Mouse (Mus musculus): Measurements from ENCODE around the gene Rgs9.

The Rgs9 gene

GRCm38 (mm10) chr11:109244635-109245360, 53.1 kb downstream of the Rgs9 start:
- DNase-seq (ENCODE audit: low read depth, low spot score) = peak; percentile 62

GRCm38 (mm10) chr11:109240126-109240525, 57.8 kb downstream of the Rgs9 start:
- DNase-seq (ENCODE audit: low read depth, low spot score) = no peak

GRCm38 (mm10) chr11:109238671-109239070, 59.3 kb downstream of the Rgs9 start:
- no peak for DNase-seq (ENCODE audit: low read depth, low spot score)

DNA sequence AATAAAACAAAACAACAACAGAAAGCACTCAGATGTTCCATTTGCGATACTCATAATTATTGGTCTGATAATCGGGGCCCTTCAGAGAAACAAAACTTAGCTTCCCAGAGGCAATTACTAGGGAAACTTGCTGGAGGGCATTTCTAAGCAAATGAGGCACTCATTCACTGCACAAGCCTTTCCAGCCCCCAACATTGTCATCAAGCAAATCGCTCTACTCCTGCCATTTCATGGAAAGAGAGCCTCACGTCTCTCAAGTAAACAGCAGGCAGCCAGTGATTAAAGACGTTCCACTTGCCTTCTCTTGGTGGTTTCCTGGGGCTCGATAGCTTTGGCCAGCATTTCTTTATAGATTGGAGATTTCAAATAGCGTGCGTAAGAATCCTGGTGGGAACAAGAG, 60.1 kb downstream of the Rgs9 start:
- DNase-seq (ENCODE audit: low read depth, low spot score) = no peak

DNA sequence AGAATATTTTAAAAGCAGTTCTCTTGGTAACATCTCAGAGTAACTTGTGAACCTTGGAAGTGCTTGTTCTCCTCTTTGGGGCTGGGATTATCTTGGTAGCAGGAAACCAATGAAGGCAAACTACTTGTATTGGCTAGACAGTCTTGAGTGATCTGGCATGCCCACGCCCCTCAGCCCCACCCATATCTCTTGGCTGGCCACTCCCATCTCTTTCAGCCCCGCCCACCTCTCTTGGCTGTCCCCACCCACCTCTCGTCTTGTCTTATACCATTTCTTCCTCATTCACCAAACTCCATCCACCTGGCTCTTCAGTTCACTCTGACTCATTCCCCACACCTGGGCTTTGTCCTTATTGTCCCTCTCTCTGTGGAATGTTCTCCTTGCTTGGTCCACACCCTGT, 64.3 kb downstream of the Rgs9 start:
- no peak for DNase-seq (ENCODE audit: low read depth, low spot score)

DNA sequence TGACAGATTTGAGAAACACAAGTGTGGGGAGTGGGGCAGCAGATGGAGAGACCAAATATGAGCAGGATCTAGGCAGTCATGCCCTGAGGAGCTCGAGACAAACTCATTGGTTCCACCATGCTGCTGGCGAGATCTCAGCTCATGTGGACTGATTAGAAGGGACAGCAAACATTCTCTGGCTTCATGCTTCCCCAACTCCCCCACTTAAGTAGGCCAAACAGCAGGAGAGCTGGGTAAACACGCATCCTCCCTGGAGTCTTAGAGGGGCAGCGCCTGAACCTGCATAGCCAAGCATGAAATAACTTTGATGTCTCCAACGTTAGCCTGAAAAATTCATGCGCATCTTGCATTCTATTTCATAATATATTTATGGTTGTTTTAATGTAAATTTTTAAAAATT, 65.1 kb downstream of the Rgs9 start:
- no peak for DNase-seq (ENCODE audit: low read depth, low spot score)

DNA sequence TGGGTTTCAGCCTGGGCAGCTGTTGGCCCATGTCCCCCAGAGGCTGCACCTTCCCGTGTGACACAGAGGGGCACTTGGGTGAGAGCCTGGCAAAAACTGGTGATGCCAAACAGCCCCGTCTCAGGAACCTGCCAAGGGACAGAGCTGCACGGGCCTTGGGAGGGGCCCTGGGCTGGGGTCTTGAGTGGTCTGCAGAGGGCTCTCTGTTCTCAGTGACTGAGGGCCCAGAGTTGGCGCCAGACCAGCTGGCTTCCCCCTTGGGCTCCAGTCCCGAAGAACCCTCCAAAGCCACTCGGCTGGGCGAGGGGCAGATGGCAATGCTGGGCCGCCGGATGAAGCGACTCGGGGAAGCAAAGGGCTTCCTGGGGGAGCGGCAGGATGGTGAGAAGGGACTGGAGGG, 70.8 kb downstream of the Rgs9 start:
- no peak for DNase-seq (ENCODE audit: low read depth, low spot score)

GRCm38 (mm10) chr11:109221209-109222007, 76.5 kb downstream of the Rgs9 start:
- no peak for DNase-seq (ENCODE audit: low read depth, low spot score)

- DNase-seq (ENCODE audit: low read depth, low spot score) = no peak
Measured at GRCm38 (mm10) chr11:109218722-109219430, 79.1 kb downstream of the Rgs9 start.

- no peak for DNase-seq (ENCODE audit: low read depth, low spot score)
Measured at GRCm38 (mm10) chr11:109217827-109218536, 79.9 kb downstream of the Rgs9 start.

- no peak for DNase-seq (ENCODE audit: low read depth, low spot score)
Measured at GRCm38 (mm10) chr11:109210772-109211171, 87.2 kb downstream of the Rgs9 start.

GRCm38 (mm10) chr11:109210341-109210740, 87.6 kb downstream of the Rgs9 start:
- no peak for DNase-seq (ENCODE audit: low read depth, low spot score)

GRCm38 (mm10) chr11:109206732-109207131, 91.2 kb downstream of the Rgs9 start:
- DNase-seq (ENCODE audit: low read depth, low spot score) = no peak

DNA sequence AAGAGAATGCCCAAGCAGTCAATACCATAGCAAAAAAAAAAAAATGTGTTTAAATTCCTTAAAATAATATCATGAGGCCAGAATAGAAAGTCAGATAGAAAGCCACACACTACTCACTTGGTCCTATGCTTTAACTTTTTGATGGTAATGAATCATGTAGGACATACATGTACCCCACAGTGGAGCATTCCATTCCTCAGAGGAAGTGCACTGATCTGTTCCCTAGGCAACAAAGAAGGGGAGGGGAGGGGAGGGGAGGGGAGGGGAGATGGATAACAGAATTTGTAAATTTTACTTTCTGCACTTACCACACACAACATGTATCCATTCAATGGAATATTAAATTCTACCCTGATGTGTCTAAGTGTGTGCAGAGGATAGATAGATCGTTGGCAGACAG, 91.9 kb downstream of the Rgs9 start:
- DNase-seq (ENCODE audit: low read depth, low spot score) = no peak

DNA sequence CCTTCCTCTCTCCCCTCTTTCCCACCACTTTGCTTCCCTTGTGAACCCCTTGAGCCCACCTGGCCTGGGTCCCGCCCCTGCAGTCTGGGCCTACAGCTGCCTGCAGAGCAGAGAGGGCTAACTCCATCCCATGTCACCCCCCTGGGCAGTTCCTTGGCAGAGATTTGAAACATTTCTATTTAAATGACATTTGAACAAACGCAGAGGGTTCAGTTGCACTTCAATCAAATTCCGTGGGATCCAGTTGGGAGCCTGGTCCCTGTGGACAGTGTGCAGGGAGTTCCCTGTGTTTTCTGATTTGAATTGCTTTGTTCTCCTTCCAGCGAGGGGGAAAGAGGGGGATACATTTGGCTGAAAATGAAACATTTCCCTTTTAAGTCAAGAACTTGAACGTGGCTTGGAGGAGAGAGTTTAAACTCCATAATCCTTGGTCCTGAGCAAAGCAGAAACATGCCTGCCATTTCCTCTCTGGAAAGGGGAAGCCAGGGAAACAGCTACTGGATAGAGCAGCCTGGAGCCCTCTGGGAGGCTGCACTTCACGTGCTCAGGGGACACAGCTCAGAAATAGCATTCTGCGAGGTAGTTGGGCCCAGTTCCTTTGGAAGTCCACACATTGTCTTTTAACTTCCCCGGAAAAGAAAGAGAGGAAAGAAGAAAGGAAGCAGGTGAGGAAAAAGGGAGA, 98.2 kb downstream of the Rgs9 start:
- DNase-seq (ENCODE audit: low read depth, low spot score) = no peak

- peak; percentile 79 for DNase-seq (ENCODE audit: low read depth, low spot score)
Measured at GRCm38 (mm10) chr11:109192673-109193557, 105.0 kb downstream of the Rgs9 start.

GRCm38 (mm10) chr11:109188235-109188634, 109.7 kb downstream of the Rgs9 start:
- no peak for DNase-seq (ENCODE audit: low read depth, low spot score)

DNA sequence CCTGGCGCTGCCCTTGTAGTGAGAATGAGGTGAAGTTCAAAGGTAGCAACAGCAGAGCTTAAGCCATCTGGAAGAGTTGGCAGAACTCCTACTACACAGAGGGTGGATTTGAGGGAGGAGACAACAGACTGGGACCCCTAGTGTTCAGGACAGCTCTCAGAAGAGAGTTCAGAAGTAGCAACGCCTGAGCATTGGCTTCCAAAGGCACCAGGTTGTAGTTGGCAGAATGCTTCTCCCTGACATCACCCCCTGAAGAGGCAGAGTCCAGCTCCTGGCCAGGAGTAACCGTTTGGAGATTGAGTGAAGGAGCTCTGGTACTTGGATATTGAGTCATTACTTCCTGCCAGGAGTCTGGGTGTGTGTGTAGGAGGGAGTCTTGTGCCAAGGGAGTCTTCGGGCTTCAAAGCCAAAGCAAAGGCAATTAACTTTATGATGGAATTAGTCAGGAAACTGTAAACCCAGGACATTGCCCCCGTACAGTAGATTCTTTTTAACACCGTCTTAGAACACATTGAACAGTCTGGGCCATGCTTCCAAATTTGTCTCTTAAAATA, 110.2 kb downstream of the Rgs9 start:
- no peak for DNase-seq (ENCODE audit: low read depth, low spot score)

DNA sequence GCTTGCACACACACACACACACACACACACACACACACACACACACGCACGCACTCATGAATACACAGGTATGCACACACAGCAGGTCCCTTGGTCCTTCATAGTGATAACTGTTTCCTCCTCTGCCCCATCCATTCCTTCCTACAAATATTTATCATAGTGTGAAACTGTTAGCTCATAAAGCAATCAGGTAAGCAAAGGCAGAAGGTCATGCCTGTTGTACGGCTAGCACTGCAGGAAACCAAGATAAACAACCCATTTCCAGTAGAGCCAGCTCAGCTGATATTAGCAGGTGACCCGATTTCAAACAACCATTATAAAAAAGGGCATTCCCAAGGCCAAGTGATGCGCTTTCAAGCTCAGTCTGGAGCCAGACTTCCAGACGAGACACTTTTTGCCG, 116.8 kb downstream of the Rgs9 start:
- no peak for DNase-seq (ENCODE audit: low read depth, low spot score)

DNA sequence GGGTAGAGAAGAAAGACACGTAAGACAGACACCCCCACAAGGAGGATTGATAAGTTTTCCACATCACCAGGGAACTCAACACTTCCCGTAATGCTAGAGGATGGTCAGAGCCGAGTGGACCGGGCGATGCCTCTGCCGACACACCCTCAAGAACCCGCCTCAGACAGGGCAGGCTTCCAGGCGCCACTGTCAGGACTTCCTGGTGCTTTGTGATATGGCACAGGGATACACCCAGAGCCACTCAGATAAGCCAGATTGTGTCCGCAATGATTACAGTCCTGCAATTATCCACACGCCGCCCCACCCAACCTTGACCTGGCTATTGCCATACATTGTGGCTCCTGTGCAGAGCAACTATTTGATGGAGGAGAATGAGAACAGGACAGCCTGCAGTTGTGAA, 117.6 kb downstream of the Rgs9 start:
- no peak for DNase-seq (ENCODE audit: low read depth, low spot score)
